Mouse (Mus musculus) olfactory bulb, adult 2 months (tissue): ENCODE measurements around the gene Gm1113. TPM values are rescaled to one million over a fixed set of nuclear protein-coding genes. Genes with fewer than 3 reads are reported as not detected.

ENCODE experiments used
- H3K27ac ChIP-seq: fragments of 200-500 bp; 2 replicates; pipeline ENCODE4 v1.5.1; 2012; ENCODE audit warnings: low read depth, low read length; ENCODE audit not compliant: insufficient read depth
- H3K4me1 ChIP-seq: fragments of 200-500 bp; 2 replicates; pipeline ENCODE4 v1.6.1; 2012; ENCODE audit warnings: low read length; ENCODE audit not compliant: control insufficient read depth, insufficient read depth
- H3K4me3 ChIP-seq: fragments of 200-500 bp; 2 replicates; pipeline ENCODE4 v1.5.1; 2012; ENCODE audit warnings: mild to moderate bottlenecking, low read depth, low read length, moderate library complexity; ENCODE audit not compliant: insufficient read depth
- CTCF ChIP-seq: fragments of 200-500 bp; IDR thresholded peaks from 2 replicates; pipeline ENCODE4 v1.5.1; 2012; ENCODE audit warnings: low read depth, mild to moderate bottlenecking, low read length, moderate library complexity; ENCODE audit not compliant: insufficient read depth
- POLR2A ChIP-seq: fragments of 200-500 bp; IDR thresholded peaks from 2 replicates; pipeline ENCODE4 v1.6.1; 2012; ENCODE audit warnings: mild to moderate bottlenecking, low read depth, low read length, moderate library complexity; ENCODE audit not compliant: insufficient read depth
- WGBS: fragments of 180-500 bp; shearing (Covaris S2); methylation state at CpG from one replicate; pipeline ENCODE4 v1.1.7; 2018; 5-methylcytosine and 5-hydroxymethylcytosine counted together
- polyA plus RNA-seq: library from polyadenylated mRNA; stranded (reverse); fragments of >200 nt; gene quantifications from 2 replicates; pipeline ENCODE4 v1.2.4, GENCODE M21; 2012; ENCODE audit warnings: low replicate concordance; ENCODE audit not compliant: missing spikeins, insufficient read depth, insufficient read length

Gm1113 gene
- polyA plus RNA-seq, 1 experiment, result not detected

GRCm38 (mm10) chr9:35516182-35516581 lies 1.9 kb downstream of the Gm1113 start:
- H3K4me3 ChIP-seq, result no peak overlapping the region
- no peak overlapping the region for H3K27ac ChIP-seq
- 91% methylated on average over 5 of the region's 5 CpGs for WGBS
- no peaks in the 10 kb centered on the region for H3K4me1 ChIP-seq
- TF ChIP-seq POLR2A (no peak), CTCF (no peak)

DNA sequence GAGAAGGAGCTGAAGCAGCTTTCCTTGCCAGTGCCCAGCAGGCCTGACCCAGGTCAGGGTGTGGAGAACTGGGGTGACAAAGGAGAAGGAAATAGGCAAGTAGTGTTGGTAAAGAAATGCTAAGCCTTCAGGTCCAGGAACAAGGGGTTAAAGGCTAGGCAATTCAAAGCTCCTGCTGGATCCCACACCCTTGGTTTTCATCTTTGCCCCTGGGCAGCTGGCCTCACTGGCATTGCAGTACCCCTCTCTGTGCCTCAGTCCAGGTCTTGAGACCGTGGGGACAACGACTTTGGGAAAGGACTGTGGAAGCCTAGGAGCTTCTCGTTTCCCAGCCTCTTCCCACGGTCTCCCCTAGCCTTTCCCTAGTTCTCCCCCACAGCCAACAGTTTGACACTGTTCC lies 4.2 kb downstream of the Gm1113 start:
- H3K4me1 ChIP-seq, result no peaks in the 10 kb centered on the region
- no peak overlapping the region for H3K27ac ChIP-seq
- WGBS, result 82% methylated on average over 4 of the region's 4 CpGs
- H3K4me3 ChIP-seq, result no peak overlapping the region
- no peak for TF ChIP-seq CTCF
- no peak for TF ChIP-seq POLR2A

DNA sequence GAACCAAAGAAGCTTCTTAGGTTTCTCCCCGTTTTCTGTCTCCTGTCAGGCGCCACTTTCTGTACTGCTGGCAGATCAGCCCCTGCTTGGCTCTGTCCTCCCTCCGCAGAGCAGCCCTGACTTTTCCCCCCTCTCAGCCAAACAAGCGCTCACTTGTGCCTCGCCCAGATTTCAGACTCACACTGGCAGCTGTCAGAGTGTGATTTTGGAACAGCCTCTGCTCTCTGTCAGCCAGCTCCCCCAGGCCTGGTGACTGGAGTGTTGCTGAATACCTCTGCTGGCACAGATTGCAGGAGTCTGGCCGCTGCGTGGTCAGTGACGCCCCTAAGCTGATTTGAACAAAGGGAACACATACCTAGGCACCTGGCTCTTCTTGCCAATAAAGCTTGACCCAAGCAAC lies 9.8 kb downstream of the Gm1113 start:
- no peaks in the 10 kb centered on the region for H3K4me1 ChIP-seq
- no peak overlapping the region for H3K4me3 ChIP-seq
- no peak for TF ChIP-seq POLR2A
- TF ChIP-seq CTCF, result no peak
- no peak overlapping the region for H3K27ac ChIP-seq
- WGBS, result 52% methylated on average over 8 of the region's 8 CpGs

GRCm38 (mm10) chr9:35502361-35503000 lies 15.6 kb downstream of the Gm1113 start:
- TF ChIP-seq CTCF, result no peak
- TF ChIP-seq POLR2A, result no peak
- H3K4me1 ChIP-seq, result no peaks in the 10 kb centered on the region
- WGBS, result 84% methylated on average over 10 of the region's 10 CpGs
- H3K4me3 ChIP-seq, result no peak overlapping the region
- no peak overlapping the region for H3K27ac ChIP-seq

- WGBS, result 64% methylated on average over 6 of the region's 6 CpGs
- H3K4me3 ChIP-seq, result no peak overlapping the region
- no peaks in the 10 kb centered on the region for H3K4me1 ChIP-seq
Measured at GRCm38 (mm10) chr9:35499946-35500345, 18.1 kb downstream of the Gm1113 start.

GRCm38 (mm10) chr9:35495471-35495870 lies 22.6 kb downstream of the Gm1113 start:
- no peaks in the 10 kb centered on the region for H3K4me1 ChIP-seq
- H3K27ac ChIP-seq, result no peak overlapping the region
- no peak overlapping the region for H3K4me3 ChIP-seq
- TF ChIP-seq POLR2A (no peak), CTCF (no peak)
- WGBS, result 43% methylated on average over 3 of the region's 3 CpGs

More at GRCm38 (mm10) chr9:35499946-35500345, 18.1 kb downstream of the Gm1113 start:
- TF ChIP-seq POLR2A, result no peak
- no peak for TF ChIP-seq CTCF
- no peak overlapping the region for H3K27ac ChIP-seq

DNA sequence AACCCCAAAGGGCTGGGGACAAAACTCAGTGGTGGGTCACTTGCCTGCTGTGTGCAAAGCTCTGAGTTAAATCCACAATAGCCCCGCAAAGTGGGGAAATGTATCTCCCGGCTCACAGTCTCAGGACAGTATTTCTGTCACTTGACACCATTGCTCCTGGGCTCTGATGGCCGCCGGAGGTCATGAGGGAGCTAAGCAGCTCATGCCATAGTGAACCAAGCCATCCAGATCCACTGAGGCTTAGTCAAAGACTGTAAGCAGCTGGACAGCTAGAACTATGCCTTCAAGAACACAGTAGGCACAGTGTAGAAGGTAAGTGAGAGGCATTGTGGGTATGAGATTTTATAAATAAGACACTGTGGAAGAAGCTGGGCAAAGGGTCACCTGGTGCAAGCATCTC lies 23.1 kb downstream of the Gm1113 start:
- no peak for TF ChIP-seq CTCF
- no peak for TF ChIP-seq POLR2A
- Histone ChIP-seq H3K27ac (no peak overlapping the region), H3K4me3 (no peak overlapping the region), H3K4me1 (no peaks in the 10 kb centered on the region)
- WGBS, result 71% methylated on average over 4 of the region's 4 CpGs

DNA sequence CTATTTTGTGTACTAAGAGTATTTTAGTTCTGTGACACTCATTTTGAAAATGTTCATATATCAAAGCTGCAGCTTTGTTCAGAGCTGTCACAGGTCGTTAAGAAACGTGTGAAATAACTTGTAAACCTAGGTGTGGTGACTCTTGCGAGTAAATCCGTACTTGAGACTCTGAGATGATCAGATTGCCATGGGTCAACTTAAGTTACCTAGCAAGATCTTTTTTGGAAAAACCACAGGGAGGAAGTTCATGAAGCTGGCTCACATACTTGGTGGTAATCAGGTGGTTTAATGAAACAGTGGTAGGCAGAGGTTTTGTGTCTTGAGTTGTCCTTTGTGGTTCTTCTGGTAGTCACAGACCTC lies 24.4 kb downstream of the Gm1113 start:
- Histone ChIP-seq H3K4me1 (no peaks in the 10 kb centered on the region), H3K4me3 (no peak overlapping the region), H3K27ac (no peak overlapping the region)
- TF ChIP-seq POLR2A (no peak), CTCF (no peak)
- 56% methylated on average over 4 of the region's 4 CpGs for WGBS

DNA sequence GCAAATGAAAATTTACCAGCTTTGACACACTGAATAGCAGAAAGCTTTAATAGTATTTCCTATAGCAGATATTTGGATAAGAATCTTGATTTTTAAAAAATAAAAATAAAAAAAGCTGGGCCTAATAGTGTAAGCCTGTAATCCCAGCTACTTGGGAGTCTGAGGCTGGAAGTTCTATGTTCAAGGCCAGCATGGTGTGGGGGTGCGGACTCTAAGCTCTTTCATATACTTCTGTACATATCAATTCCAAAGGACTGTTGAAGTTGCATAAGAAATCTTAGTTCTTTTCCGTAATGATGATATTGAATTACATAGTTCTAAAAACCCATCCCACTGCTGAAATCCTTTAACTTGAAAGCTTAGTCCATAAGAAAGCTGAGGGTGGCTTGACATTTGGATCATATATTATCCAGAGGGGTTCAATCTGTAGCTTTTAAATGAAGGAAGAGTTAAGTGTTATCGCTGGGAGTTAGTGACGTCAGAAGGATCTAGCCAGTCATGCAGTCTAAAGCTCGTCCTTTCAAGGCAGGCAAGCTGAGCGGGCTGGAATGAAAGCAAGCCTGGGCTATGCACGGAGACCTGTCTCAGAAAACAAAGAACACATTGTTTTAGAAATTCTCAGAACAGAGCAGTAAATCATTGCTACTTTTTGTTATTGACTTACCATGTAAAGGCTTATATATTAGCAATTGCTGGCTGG lies 24.9 kb downstream of the Gm1113 start:
- Histone ChIP-seq H3K4me3 (no peak overlapping the region), H3K27ac (no peak overlapping the region), H3K4me1 (no peaks in the 10 kb centered on the region)
- 74% methylated on average over 7 of the region's 7 CpGs for WGBS
- TF ChIP-seq POLR2A, result no peak
